Mouse (Mus musculus) megakaryocyte, adult 5-6 weeks (primary cell): ENCODE results near the gene Prss41. TPM values are rescaled to one million over a fixed set of nuclear protein-coding genes. Genes with fewer than 3 reads are reported as not detected.

Experiments used
- total RNA-seq, 2 experiments: library from RNA; stranded (forward) in 1 of 2; stranded (reverse) in 1 of 2; fragments of 153-499, 151-499 nt in 1 of 2; fragments of 221-1000, 200-1000 nt in 1 of 2; gene quantifications; 2 replicates each; pipeline versions ENCODE4 v1.2.3 to v1.2.4; 2015 to 2017

Gene Prss41
- total RNA-seq, 2 experiments from 2014 or later = not detected

Other genes with a start within 250 kb of the Prss41 start
- not detected in 2 replicates for gene Zfp13, start 244.7 kb downstream of the Prss41 start, total RNA-seq (2015)
- 0.18 TPM in 1 of 2 replicates, not detected in the other for gene Zfp13, start 244.7 kb downstream of the Prss41 start, total RNA-seq (2017)
- not detected in 2 replicates for gene Zscan10, start 243.3 kb downstream of the Prss41 start, total RNA-seq (2015)
- gene Zscan10, start 243.3 kb downstream of the Prss41 start, total RNA-seq (2017) = not detected in 2 replicates
- 22.6 and 32.1 TPM in 2 replicates for gene Mmp25, start 198.9 kb downstream of the Prss41 start, total RNA-seq (2015)
- 14.0 and 19.5 TPM in 2 replicates for gene Mmp25, start 198.9 kb downstream of the Prss41 start, total RNA-seq (2017)
- gene Bicdl2, start 183.7 kb downstream of the Prss41 start, total RNA-seq (2015) = not detected in 2 replicates
- 0.45 TPM in 1 of 2 replicates, not detected in the other for gene Bicdl2, start 183.7 kb downstream of the Prss41 start, total RNA-seq (2017)
- 67.4 and 97.1 TPM in 2 replicates for gene Hcfc1r1, start 170.6 kb downstream of the Prss41 start, total RNA-seq (2015)
- 38.1 and 52.4 TPM in 2 replicates for gene Hcfc1r1, start 170.6 kb downstream of the Prss41 start, total RNA-seq (2017)
- gene Thoc6, start 170.3 kb downstream of the Prss41 start, total RNA-seq (2015) = 26.5 and 26.8 TPM in 2 replicates
- 38.5 and 45.2 TPM in 2 replicates for gene Thoc6, start 170.3 kb downstream of the Prss41 start, total RNA-seq (2017)
- 1.8 and 5.8 TPM in 2 replicates for gene Tnfrsf12a, start 166.7 kb downstream of the Prss41 start, total RNA-seq (2015)
- gene Tnfrsf12a, start 166.7 kb downstream of the Prss41 start, total RNA-seq (2017) = 5.9 and 7.7 TPM in 2 replicates
- gene Cldn6, start 164.9 kb downstream of the Prss41 start, total RNA-seq (2015) = not detected in 2 replicates
- not detected in 2 replicates for gene Cldn6, start 164.9 kb downstream of the Prss41 start, total RNA-seq (2017)
- not detected in 2 replicates for gene Cldn9, start 160.1 kb downstream of the Prss41 start, total RNA-seq (2015)
- not detected in 2 replicates for gene Cldn9, start 160.1 kb downstream of the Prss41 start, total RNA-seq (2017)
- gene 1520401A03Rik, start 121.4 kb downstream of the Prss41 start, total RNA-seq (2015) = not detected in 2 replicates
- gene 1520401A03Rik, start 121.4 kb downstream of the Prss41 start, total RNA-seq (2017) = not detected in 2 replicates
- gene Pkmyt1, start 117.8 kb downstream of the Prss41 start, total RNA-seq (2015) = 31.1 and 32.2 TPM in 2 replicates
- gene Pkmyt1, start 117.8 kb downstream of the Prss41 start, total RNA-seq (2017) = 15.9 and 16.6 TPM in 2 replicates
- gene Paqr4, start 103.3 kb downstream of the Prss41 start, total RNA-seq (2015) = 3.3 and 4.1 TPM in 2 replicates
- gene Paqr4, start 103.3 kb downstream of the Prss41 start, total RNA-seq (2017) = 7.6 and 10.1 TPM in 2 replicates
- gene Kremen2, start 98.3 kb downstream of the Prss41 start, total RNA-seq (2015) = not detected in 2 replicates
- not detected in 2 replicates for gene Kremen2, start 98.3 kb downstream of the Prss41 start, total RNA-seq (2017)
- gene Flywch1, start 72.6 kb downstream of the Prss41 start, total RNA-seq (2015) = 3.1 and 3.7 TPM in 2 replicates
- gene Flywch1, start 72.6 kb downstream of the Prss41 start, total RNA-seq (2017) = 7.7 and 12.0 TPM in 2 replicates
- gene Flywch2, start 58.1 kb downstream of the Prss41 start, total RNA-seq (2015) = 0.66 TPM in 1 of 2 replicates, not detected in the other
- 0.92 TPM in 1 of 2 replicates, not detected in the other for gene Flywch2, start 58.1 kb downstream of the Prss41 start, total RNA-seq (2017)
- gene Srrm2, start 53.6 kb downstream of the Prss41 start, total RNA-seq (2015) = 210 and 224 TPM in 2 replicates
- gene Srrm2, start 53.6 kb downstream of the Prss41 start, total RNA-seq (2017) = 81.2 and 117 TPM in 2 replicates
- 283 and 294 TPM in 2 replicates for gene Elob, start 15.0 kb downstream of the Prss41 start, total RNA-seq (2015)
- 113 and 140 TPM in 2 replicates for gene Elob, start 15.0 kb downstream of the Prss41 start, total RNA-seq (2017)
- gene Prss33, start 8.1 kb downstream of the Prss41 start, total RNA-seq (2015) = not detected in 2 replicates
- gene Prss33, start 8.1 kb downstream of the Prss41 start, total RNA-seq (2017) = not detected in 2 replicates
- gene Prss32, start 317 bp downstream of the Prss41 start, total RNA-seq (2015) = not detected in 2 replicates
- not detected in 2 replicates for gene Prss32, start 317 bp downstream of the Prss41 start, total RNA-seq (2017)
- gene Prss21, start 23.9 kb upstream of the Prss41 start, total RNA-seq (2015) = not detected in 2 replicates
- gene Prss21, start 23.9 kb upstream of the Prss41 start, total RNA-seq (2017) = not detected in 2 replicates
- not detected in 2 replicates for gene Dcpp1, start 36.7 kb upstream of the Prss41 start, total RNA-seq (2015)
- not detected in 2 replicates for gene Dcpp1, start 36.7 kb upstream of the Prss41 start, total RNA-seq (2017)
- not detected in 2 replicates for gene Dcpp2, start 36.7 kb upstream of the Prss41 start, total RNA-seq (2015)
- not detected in 2 replicates for gene Dcpp2, start 36.7 kb upstream of the Prss41 start, total RNA-seq (2017)
- not detected in 2 replicates for gene Dcpp3, start 73.3 kb upstream of the Prss41 start, total RNA-seq (2015)
- not detected in 2 replicates for gene Dcpp3, start 73.3 kb upstream of the Prss41 start, total RNA-seq (2017)
- not detected in 2 replicates for gene Sbp, start 97.5 kb upstream of the Prss41 start, total RNA-seq (2015)
- gene Sbp, start 97.5 kb upstream of the Prss41 start, total RNA-seq (2017) = not detected in 2 replicates
- not detected in 2 replicates for gene Sbpl, start 111.1 kb upstream of the Prss41 start, total RNA-seq (2015)
- not detected in 2 replicates for gene Sbpl, start 111.1 kb upstream of the Prss41 start, total RNA-seq (2017)
- 1.2 and 2.5 TPM in 2 replicates for gene Prss30, start 136.4 kb upstream of the Prss41 start, total RNA-seq (2015)
- gene Prss30, start 136.4 kb upstream of the Prss41 start, total RNA-seq (2017) = 0.89 and 1.2 TPM in 2 replicates
- gene Prss22, start 153.9 kb upstream of the Prss41 start, total RNA-seq (2015) = not detected in 2 replicates
- not detected in 2 replicates for gene Prss22, start 153.9 kb upstream of the Prss41 start, total RNA-seq (2017)
- gene Prss27, start 194.0 kb upstream of the Prss41 start, total RNA-seq (2015) = not detected in 2 replicates
- gene Prss27, start 194.0 kb upstream of the Prss41 start, total RNA-seq (2017) = not detected in 2 replicates
- 12.0 and 16.7 TPM in 2 replicates for gene Kctd5, start 229.3 kb upstream of the Prss41 start, total RNA-seq (2015)
- 17.3 and 17.7 TPM in 2 replicates for gene Kctd5, start 229.3 kb upstream of the Prss41 start, total RNA-seq (2017)